Mouse (Mus musculus): ENCODE results near the gene Phf1.

DNA sequence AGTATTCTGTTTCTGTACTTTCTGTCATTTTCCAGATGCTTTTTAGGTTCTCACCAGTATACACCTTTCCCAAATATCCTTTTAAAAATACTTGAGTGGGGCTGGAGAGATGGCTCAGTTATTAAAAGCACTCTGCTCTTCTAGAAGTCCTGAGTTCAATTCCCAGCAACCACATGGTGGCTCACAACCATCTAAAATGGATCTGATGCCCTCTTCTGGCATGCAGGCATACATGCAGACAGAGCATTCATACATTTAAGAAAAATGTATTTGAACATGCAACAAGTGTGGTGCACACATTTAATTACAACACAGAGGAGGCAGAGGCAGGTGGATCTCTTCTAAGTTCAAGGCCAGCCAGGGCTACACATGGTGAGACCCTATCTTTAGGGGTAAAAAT is 42.6 kb downstream of the Phf1 start:
- TF ChIP-seq CTCF (conservative IDR thresholded peaks at IDR 0.05; ENCODE audit: insufficient read depth, insufficient read length, low read depth, low read length) (0 out of 2 replicates have a peak, but pooled peaks have one; percentile 4), POLR2A (IDR thresholded peaks at IDR 0.05; ENCODE audit: low read depth, low read length) (no peak)

Measured in kidney, adult 2 months (tissue).